Mouse (Mus musculus): ENCODE measurements around the gene Mad1l1. TPM values are rescaled to one million over a fixed set of nuclear protein-coding genes. Genes with fewer than 3 reads are reported as not detected.

The Mad1l1 gene
- total RNA-seq, 1 experiment from 2014 or later: 38.8 TPM

DNA sequence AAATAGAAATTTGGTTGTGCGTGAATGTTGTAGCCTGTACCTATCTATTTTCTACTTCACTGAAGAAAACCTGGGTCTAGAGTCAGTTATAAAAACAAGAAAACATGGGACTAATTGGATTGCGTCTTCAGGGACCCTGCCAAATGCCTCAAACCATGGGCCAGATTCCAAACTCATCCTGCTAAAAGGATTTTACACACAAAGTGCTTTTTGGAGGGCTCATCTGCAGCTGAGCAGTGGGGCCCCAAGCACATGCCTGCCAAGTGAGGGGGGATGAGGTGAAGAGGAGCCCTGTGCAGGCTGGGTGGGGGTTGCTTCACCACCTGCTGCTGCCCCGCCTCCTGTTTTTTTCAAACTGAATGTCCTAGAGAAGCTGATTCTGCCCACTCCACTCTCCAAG is 199.4 kb downstream of the Mad1l1 start:
- no peak for ATAC-seq (ENCODE audit: extremely low read depth, insufficient number of reproducible peaks, low FRiP score, poor library complexity, severe bottlenecking)

- no peak for ATAC-seq (ENCODE audit: extremely low read depth, insufficient number of reproducible peaks, low FRiP score, poor library complexity, severe bottlenecking)
Observed at GRCm38 (mm10) chr5:140118921-140119320, 202.4 kb downstream of the Mad1l1 start.

GRCm38 (mm10) chr5:140117968-140118367 is 203.4 kb downstream of the Mad1l1 start:
- ATAC-seq (ENCODE audit: extremely low read depth, insufficient number of reproducible peaks, low FRiP score, poor library complexity, severe bottlenecking): no peak

DNA sequence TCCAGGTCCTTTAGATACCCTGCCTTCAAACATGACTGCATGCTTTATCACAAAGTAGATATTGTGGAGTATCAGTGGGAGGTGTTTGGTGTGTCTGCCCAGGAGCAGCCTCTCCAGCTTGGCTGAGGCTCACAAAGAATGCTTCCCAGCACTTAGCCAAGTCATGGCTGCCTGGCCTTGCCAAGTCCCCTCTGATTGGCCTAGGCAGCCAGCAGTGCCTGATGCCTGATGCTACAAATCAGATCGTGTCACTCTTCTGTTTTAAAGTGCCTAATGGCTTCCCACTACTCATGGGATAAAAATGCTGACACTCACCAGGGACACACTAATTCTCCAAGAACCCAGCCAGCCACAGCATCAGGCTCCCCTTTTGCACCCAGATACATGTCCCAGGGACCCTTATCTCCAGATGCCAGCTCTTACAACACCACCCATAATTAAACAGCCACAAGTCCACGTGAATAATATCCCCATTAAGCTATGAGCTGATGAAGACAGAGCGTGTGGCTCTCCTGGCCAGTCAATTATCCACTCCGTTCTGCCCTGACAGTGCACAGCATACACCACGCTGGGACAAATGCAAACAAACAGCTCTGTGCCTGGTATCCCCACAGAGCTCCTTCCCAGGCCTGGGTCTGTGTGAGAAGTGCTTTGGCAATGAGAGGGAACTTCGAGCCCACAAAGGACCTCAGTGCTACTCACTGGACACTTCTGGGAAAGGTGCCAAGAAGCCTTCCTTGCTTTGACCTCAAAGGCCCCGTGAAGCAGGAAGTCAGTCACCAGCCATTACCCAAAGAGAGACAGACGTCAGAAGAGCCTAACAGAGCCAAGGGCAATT is 205.7 kb downstream of the Mad1l1 start:
- peak; percentile 71 for ATAC-seq (ENCODE audit: extremely low read depth, insufficient number of reproducible peaks, low FRiP score, poor library complexity, severe bottlenecking)

- ATAC-seq (ENCODE audit: extremely low read depth, insufficient number of reproducible peaks, low FRiP score, poor library complexity, severe bottlenecking): no peak
Observed at GRCm38 (mm10) chr5:140114512-140115060, 206.8 kb downstream of the Mad1l1 start.

- ATAC-seq (ENCODE audit: extremely low read depth, insufficient number of reproducible peaks, low FRiP score, poor library complexity, severe bottlenecking): no peak
Observed at GRCm38 (mm10) chr5:140113281-140113680, 208.1 kb downstream of the Mad1l1 start.

DNA sequence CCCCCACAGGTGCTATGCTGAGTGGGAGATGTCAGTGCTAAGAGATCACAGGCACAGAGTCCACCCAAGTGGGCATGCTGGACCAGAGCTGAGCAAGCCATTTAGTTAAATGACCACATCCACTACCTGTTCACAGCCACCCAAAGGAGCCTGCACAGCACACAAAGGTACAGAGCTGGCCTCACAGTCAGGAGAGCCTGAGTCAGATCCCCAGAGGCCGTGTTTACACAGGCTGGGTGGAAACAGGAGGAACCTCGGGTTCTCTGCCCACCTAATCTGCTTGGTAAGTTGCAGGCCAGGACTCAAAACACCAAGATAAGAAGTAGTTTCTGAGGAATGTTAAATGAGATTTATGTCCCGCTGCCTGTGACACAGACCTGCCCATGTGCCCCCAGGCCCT is 211.3 kb downstream of the Mad1l1 start:
- no peak for ATAC-seq (ENCODE audit: extremely low read depth, insufficient number of reproducible peaks, low FRiP score, poor library complexity, severe bottlenecking)

GRCm38 (mm10) chr5:140107907-140108306 is 213.4 kb downstream of the Mad1l1 start:
- ATAC-seq (ENCODE audit: extremely low read depth, insufficient number of reproducible peaks, low FRiP score, poor library complexity, severe bottlenecking): peak; percentile 83

DNA sequence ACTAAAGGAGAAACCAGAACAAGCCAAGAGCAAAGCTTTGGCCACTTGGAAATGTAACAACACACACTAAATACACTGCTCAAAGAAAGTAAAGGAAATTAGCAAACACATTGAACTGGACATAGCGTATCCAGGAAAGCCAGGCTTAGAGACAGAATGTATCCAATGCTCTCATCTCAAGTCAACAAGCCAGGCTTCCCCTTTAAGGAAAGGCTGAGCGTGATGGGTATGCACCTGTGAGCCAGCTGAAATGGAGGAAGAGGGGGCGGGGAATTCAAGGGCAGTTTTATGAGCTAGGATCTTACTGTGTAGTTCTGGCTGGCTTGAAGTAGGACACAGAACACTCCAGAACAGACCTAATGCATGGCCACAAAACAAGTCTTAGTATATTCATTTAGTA is 215.3 kb downstream of the Mad1l1 start:
- no peak for ATAC-seq (ENCODE audit: extremely low read depth, insufficient number of reproducible peaks, low FRiP score, poor library complexity, severe bottlenecking)

DNA sequence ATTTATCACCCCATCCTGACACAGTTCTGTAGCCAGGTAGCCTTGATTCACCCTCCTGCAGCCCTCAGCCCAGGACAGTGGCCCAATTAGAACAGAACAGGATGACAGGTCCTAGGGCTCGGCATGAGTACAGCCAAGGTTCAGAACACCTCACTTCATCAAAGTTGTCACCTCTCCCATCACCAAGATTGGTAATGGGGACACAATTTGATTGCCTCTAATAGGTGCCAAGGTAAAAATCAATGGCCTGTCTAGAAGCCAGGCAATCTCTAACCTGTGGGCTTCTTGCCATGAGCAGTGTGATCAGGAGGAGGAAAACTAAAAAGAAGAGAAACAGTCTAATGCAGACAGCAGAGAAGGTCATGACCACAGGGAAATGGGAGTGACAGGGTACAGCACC is 216.5 kb downstream of the Mad1l1 start:
- no peak for ATAC-seq (ENCODE audit: extremely low read depth, insufficient number of reproducible peaks, low FRiP score, poor library complexity, severe bottlenecking)

DNA sequence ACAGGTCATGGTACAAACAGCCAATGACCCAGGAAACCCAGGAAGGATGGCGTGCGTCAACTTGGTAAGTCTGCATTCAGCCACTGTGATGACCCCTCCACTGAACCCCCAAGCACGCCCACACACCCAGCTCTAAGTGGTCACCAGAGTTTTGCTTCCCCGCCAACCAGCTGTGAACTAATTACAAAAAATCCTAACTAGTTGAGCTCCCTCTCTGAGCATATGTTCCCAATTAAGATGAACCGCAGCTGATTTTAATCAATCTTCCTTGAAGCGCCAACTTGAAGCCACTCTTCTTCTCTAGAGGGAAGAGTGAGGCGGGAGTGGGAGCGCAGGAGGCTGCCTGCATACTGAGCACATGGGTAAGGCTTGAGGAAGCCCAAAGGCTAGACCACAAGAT is 218.6 kb downstream of the Mad1l1 start:
- ATAC-seq (ENCODE audit: extremely low read depth, insufficient number of reproducible peaks, low FRiP score, poor library complexity, severe bottlenecking): no peak

DNA sequence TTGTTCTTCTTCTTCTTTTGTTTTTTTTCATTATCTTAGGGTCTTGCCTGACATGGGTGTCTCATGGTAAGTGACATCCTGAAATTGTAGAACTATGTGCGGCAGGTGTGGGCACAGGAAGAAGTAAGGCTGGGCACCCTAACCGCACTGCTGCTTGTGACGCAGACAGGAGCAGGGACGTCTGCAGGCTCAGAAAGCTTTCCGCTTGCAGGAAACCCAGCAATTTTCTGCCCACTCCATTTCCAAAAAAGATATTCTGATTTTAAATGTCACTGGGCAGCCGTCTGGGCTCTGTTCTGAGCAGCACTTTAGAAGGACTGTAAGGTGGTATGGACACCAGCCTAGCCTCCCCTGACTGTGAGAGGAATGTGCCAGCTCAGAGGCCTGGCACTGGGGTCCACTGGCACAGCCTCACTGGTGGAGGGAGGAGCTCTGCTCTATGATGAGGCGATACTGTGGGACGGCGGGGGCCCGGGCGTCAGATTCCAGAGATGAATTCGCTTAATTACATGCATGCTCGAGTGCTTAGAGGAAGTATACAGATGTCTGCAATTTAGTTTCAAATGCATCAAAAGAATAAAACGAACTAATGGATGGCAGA is 219.8 kb downstream of the Mad1l1 start:
- no peak for ATAC-seq (ENCODE audit: extremely low read depth, insufficient number of reproducible peaks, low FRiP score, poor library complexity, severe bottlenecking)

- no peak for ATAC-seq (ENCODE audit: extremely low read depth, insufficient number of reproducible peaks, low FRiP score, poor library complexity, severe bottlenecking)
Observed at GRCm38 (mm10) chr5:140098711-140099110, 222.6 kb downstream of the Mad1l1 start.

DNA sequence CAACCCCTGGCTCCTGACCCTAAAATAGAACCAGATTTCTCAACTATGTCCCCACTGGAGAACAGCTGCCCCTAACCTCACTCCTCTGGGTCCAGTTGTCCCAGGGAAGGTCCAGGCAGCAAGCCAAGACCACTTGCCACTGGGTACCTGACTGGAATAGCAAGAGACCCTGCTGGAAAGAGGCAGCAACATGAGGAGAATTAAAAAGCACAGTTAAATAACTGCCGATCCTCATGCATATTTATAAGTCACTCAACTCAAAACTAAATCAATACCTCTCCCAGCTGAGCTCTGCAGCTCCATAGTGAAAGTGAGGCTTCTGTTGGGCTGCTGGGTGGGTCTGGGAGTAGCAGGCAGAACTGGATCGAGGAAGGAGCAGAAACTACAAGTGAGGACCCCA is 226.1 kb downstream of the Mad1l1 start:
- no peak for ATAC-seq (ENCODE audit: extremely low read depth, insufficient number of reproducible peaks, low FRiP score, poor library complexity, severe bottlenecking)

- no peak for ATAC-seq (ENCODE audit: extremely low read depth, insufficient number of reproducible peaks, low FRiP score, poor library complexity, severe bottlenecking)
Observed at GRCm38 (mm10) chr5:140093489-140093888, 227.9 kb downstream of the Mad1l1 start.

DNA sequence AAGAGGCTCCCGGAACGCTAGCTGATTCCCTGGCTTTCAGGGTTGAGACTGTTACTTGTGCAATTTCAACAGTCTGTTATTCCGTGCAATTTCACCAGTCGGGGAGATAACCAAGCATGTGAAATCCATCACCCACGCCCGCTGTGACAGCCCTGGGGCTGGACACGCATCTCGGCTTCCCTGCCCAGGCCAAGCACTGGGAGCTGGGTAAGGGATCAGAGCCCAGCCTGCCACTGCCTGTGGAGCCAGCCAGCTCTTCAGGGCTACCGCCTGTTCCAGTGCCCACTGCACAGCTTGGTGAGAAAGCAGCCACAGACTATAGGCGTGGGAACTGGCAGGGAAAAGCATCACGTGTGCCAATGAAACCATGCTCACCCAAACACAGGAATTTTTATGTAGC is 229.8 kb downstream of the Mad1l1 start:
- no peak for ATAC-seq (ENCODE audit: extremely low read depth, insufficient number of reproducible peaks, low FRiP score, poor library complexity, severe bottlenecking)

DNA sequence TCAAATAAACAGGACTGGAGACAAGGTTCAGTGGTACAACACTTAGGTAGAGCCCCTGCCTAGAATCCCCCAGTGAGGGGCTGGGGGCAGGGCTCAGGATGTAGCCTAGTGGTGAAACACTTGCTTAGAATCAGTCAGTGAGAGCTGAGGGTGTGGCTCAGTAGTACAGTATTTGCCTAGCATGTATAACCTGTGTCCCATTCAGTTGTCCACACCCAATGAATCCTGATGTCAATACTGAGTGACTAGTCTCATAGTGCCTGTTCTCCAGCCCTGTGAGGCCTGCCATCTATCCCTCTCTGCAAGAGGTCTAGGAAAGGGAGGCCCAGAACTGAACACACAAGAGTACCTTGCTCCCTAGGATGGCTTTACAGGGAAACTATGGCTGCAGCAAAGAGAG is 232.1 kb downstream of the Mad1l1 start:
- ATAC-seq (ENCODE audit: extremely low read depth, insufficient number of reproducible peaks, low FRiP score, poor library complexity, severe bottlenecking): no peak

GRCm38 (mm10) chr5:140087242-140087641 is 234.1 kb downstream of the Mad1l1 start:
- ATAC-seq (ENCODE audit: extremely low read depth, insufficient number of reproducible peaks, low FRiP score, poor library complexity, severe bottlenecking): no peak

- no peak for ATAC-seq (ENCODE audit: extremely low read depth, insufficient number of reproducible peaks, low FRiP score, poor library complexity, severe bottlenecking)
Observed at GRCm38 (mm10) chr5:140084341-140084740, 237.0 kb downstream of the Mad1l1 start.

GRCm38 (mm10) chr5:140083911-140084310 is 237.4 kb downstream of the Mad1l1 start:
- no peak for ATAC-seq (ENCODE audit: extremely low read depth, insufficient number of reproducible peaks, low FRiP score, poor library complexity, severe bottlenecking)

Measured in neutrophil, adult 5-6 weeks (primary cell).